Mouse (Mus musculus) megakaryocyte, embryonic 14.5 days (primary cell): ENCODE results near the gene Rassf5. TPM values are rescaled to one million over a fixed set of nuclear protein-coding genes. Genes with fewer than 3 reads are reported as not detected.

Experiments
- H3K27me3 ChIP-seq: replicated peaks from 2 replicates; pipeline ENCODE3; 2012; ENCODE audit warnings: inconsistent platforms
- H3K36me3 ChIP-seq: replicated peaks from 2 replicates; pipeline ENCODE3; 2012; ENCODE audit warnings: low read length, inconsistent platforms, mixed read lengths
- H3K4me1 ChIP-seq: 2 replicates; pipeline ENCODE4 v1.6.1; 2012; ENCODE audit warnings: inconsistent platforms
- H3K4me3 ChIP-seq: replicated peaks from 2 replicates; pipeline ENCODE3; 2012; ENCODE audit warnings: moderate library complexity, mild to moderate bottlenecking, inconsistent platforms
- H3K9me3 ChIP-seq: 2 replicates; pipeline ENCODE4 v1.6.1; 2012; ENCODE audit warnings: inconsistent platforms
- FLI1 ChIP-seq: IDR thresholded peaks from 2 replicates; pipeline ENCODE4 v1.6.1; 2012; ENCODE audit warnings: low read length, inconsistent platforms, mixed read lengths
- GATA1 ChIP-seq: IDR thresholded peaks from 3 replicates; pipeline ENCODE4 v1.6.1; 2012; ENCODE audit warnings: mixed read lengths, low read length, inconsistent platforms, borderline replicate concordance
- polyA plus RNA-seq: library from polyadenylated mRNA; stranded (reverse); fragments of >175 nt; gene quantifications from 2 replicates; pipeline ENCODE4 v1.2.3, GENCODE M21; 2012; ENCODE audit warnings: low replicate concordance; ENCODE audit not compliant: insufficient read depth

Rassf5 gene
- polyA plus RNA-seq, 1 experiment, result 3.0 TPM

GRCm38 (mm10) chr1:131208081-131208480, 37.0 kb downstream of the Rassf5 start:
- TF ChIP-seq FLI1 (no peak), GATA1 (no peak)
- peak overlapping the region; percentile 14 for H3K4me3 ChIP-seq

GRCm38 (mm10) chr1:131207531-131207930, 37.5 kb downstream of the Rassf5 start:
- TF ChIP-seq FLI1 (no peak), GATA1 (no peak)
- Histone ChIP-seq H3K4me1 (peaks cover 33% of the 10 kb centered on the region), H3K9me3 (no peaks in the 10 kb centered on the region), H3K36me3 (no peaks in the 10 kb centered on the region), H3K27me3 (peaks cover 23% of the 10 kb centered on the region), H3K4me3 (no peak overlapping the region)

More at GRCm38 (mm10) chr1:131208081-131208480, 37.0 kb downstream of the Rassf5 start:
- peaks cover 36% of the 10 kb centered on the region for H3K4me1 ChIP-seq
- H3K9me3 ChIP-seq, result no peaks in the 10 kb centered on the region
- peaks cover 26% of the 10 kb centered on the region for H3K27me3 ChIP-seq
- H3K36me3 ChIP-seq, result no peaks in the 10 kb centered on the region

- TF ChIP-seq FLI1, result no peak
- TF ChIP-seq GATA1, result no peak
- Histone ChIP-seq H3K27me3 (peaks cover 14% of the 10 kb centered on the region), H3K36me3 (no peaks in the 10 kb centered on the region), H3K4me1 (peaks cover 35% of the 10 kb centered on the region), H3K4me3 (no peak overlapping the region), H3K9me3 (no peaks in the 10 kb centered on the region)
Observed at GRCm38 (mm10) chr1:131206342-131206741, 38.7 kb downstream of the Rassf5 start.

- TF ChIP-seq GATA1, result no peak
- no peak for TF ChIP-seq FLI1
- Histone ChIP-seq H3K27me3 (peaks cover 11% of the 10 kb centered on the region), H3K4me3 (no peak overlapping the region), H3K9me3 (no peaks in the 10 kb centered on the region), H3K36me3 (no peaks in the 10 kb centered on the region), H3K4me1 (peaks cover 51% of the 10 kb centered on the region)
Observed at GRCm38 (mm10) chr1:131204461-131204860, 40.6 kb downstream of the Rassf5 start.

GRCm38 (mm10) chr1:131201391-131201790, 43.7 kb downstream of the Rassf5 start:
- TF ChIP-seq FLI1 (no peak), GATA1 (no peak)
- Histone ChIP-seq H3K4me3 (no peak overlapping the region), H3K36me3 (peaks cover 12% of the 10 kb centered on the region), H3K27me3 (peaks cover 9% of the 10 kb centered on the region), H3K9me3 (no peaks in the 10 kb centered on the region), H3K4me1 (peaks cover 70% of the 10 kb centered on the region)

- H3K4me3 ChIP-seq, result no peak overlapping the region
- H3K36me3 ChIP-seq, result peaks cover 19% of the 10 kb centered on the region
- TF ChIP-seq FLI1 (no peak), GATA1 (no peak)
- H3K9me3 ChIP-seq, result no peaks in the 10 kb centered on the region
- H3K27me3 ChIP-seq, result peaks cover 9% of the 10 kb centered on the region
- peaks cover 76% of the 10 kb centered on the region for H3K4me1 ChIP-seq
Observed at GRCm38 (mm10) chr1:131200588-131200987, 44.5 kb downstream of the Rassf5 start.

GRCm38 (mm10) chr1:131199976-131200375, 45.1 kb downstream of the Rassf5 start:
- TF ChIP-seq GATA1 (no peak), FLI1 (no peak)
- Histone ChIP-seq H3K9me3 (no peaks in the 10 kb centered on the region), H3K4me3 (peak overlapping the region; percentile 92), H3K27me3 (peaks cover 8% of the 10 kb centered on the region), H3K4me1 (peaks cover 83% of the 10 kb centered on the region), H3K36me3 (peaks cover 25% of the 10 kb centered on the region)

- peak overlapping the region; percentile 92 for H3K4me3 ChIP-seq
- H3K4me1 ChIP-seq, result peaks cover 86% of the 10 kb centered on the region
- peaks cover 33% of the 10 kb centered on the region for H3K36me3 ChIP-seq
- peaks cover 6% of the 10 kb centered on the region for H3K27me3 ChIP-seq
- no peak for TF ChIP-seq GATA1
- TF ChIP-seq FLI1, result no peak
- no peaks in the 10 kb centered on the region for H3K9me3 ChIP-seq
Observed at GRCm38 (mm10) chr1:131199118-131199821, 45.8 kb downstream of the Rassf5 start.

- H3K4me1 ChIP-seq, result peaks cover 86% of the 10 kb centered on the region
- TF ChIP-seq GATA1 (no peak), FLI1 (no peak)
- peak overlapping the region; percentile 92 for H3K4me3 ChIP-seq
- H3K36me3 ChIP-seq, result peaks cover 40% of the 10 kb centered on the region
- no peaks in the 10 kb centered on the region for H3K9me3 ChIP-seq
- H3K27me3 ChIP-seq, result peaks cover 4% of the 10 kb centered on the region
Observed at GRCm38 (mm10) chr1:131198417-131198960, 46.6 kb downstream of the Rassf5 start.

GRCm38 (mm10) chr1:131196107-131196506, 49.0 kb downstream of the Rassf5 start:
- no peak for TF ChIP-seq GATA1
- TF ChIP-seq FLI1, result no peak

More at GRCm38 (mm10) chr1:131196107-131196506, 49.0 kb downstream of the Rassf5 start:
- Histone ChIP-seq H3K36me3 (peaks cover 63% of the 10 kb centered on the region), H3K4me1 (peaks cover 99% of the 10 kb centered on the region), H3K9me3 (no peaks in the 10 kb centered on the region), H3K27me3 (no peaks in the 10 kb centered on the region), H3K4me3 (peak overlapping the region; percentile 11)
